Mouse (Mus musculus): Measurements from ENCODE around the gene Arhgef16. TPM values are rescaled to one million over a fixed set of nuclear protein-coding genes. Genes with fewer than 3 reads are reported as not detected.

The Arhgef16 gene
- 0.18 and 0.32 TPM in 2 replicates for polyA plus RNA-seq (2015; fragmentation: Nextera tagmentation; extraction: Ambion mirVana)

DNA sequence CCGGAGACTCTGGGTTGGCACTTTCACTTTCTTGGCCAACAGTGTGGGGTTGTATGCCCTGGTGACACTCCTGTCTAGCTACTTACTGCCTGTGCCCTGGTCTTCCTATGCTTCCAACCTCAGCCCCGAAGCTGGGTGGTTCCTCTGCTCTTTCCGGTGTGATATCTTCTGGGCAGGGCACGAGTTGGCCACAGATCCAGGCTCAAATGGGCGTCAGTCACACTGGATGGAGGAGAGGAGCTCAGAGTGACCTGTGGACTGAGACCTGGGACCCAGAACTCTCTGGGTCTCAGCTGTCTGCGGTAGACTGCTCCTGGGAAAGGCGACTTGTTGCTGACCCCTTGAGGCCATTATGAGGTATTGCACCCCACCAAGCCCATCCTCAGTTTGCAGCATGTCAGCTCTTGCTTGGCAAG is at the start of gene Arhgef16:
TSS of gene Arhgef16 (minus strand) at position 211 of the 416 bp plus-strand sequence.
- H3K27me3 ChIP-seq, result peaks cover 47% of the 10 kb centered on the region
- no peak within 1 kb of the TSS for H3K9ac ChIP-seq (replicated peaks)
- H3K27ac ChIP-seq, result no peak within 1 kb of the TSS
- no peaks in the 10 kb centered on the region for H3K36me3 ChIP-seq
- H3K9me3 ChIP-seq, result no peaks in the 10 kb centered on the region
- no peak within 1 kb of the TSS for H3K4me3 ChIP-seq (replicated peaks)
- H3K4me2 ChIP-seq (replicated peaks), result no peak within 1 kb of the TSS
- peaks cover 10% of the 10 kb centered on the region for H3K4me1 ChIP-seq (replicated peaks)
- peak; percentile 70 for ATAC-seq
- 24% methylated on average over 7 of the region's 7 CpGs for WGBS

- H3K9ac ChIP-seq (replicated peaks), result no peak overlapping the region
- no peak overlapping the region for H3K4me3 ChIP-seq (replicated peaks)
- peaks cover 8% of the 10 kb centered on the region; the same call in 1 of the 2 replicates for H3K27me3 ChIP-seq
- H3K4me1 ChIP-seq (replicated peaks), result peaks cover 28% of the 10 kb centered on the region
- H3K36me3 ChIP-seq, result no peaks in the 10 kb centered on the region
- no peaks in the 10 kb centered on the region for H3K9me3 ChIP-seq
- no peak overlapping the region for H3K4me2 ChIP-seq (replicated peaks)
- WGBS, result 71% methylated on average over 11 of the region's 11 CpGs
- no peak overlapping the region for H3K27ac ChIP-seq
- no peak for ATAC-seq
These were observed 46.8 kb upstream of the Arhgef16 start for GRCm38 (mm10) chr4:154348197-154348786.

GRCm38 (mm10) chr4:154346731-154347522 is 45.5 kb upstream of the Arhgef16 start:
- Histone ChIP-seq H3K27ac (no peak overlapping the region), H3K4me2 (replicated peaks) (no peak overlapping the region), H3K9me3 (no peaks in the 10 kb centered on the region), H3K4me3 (replicated peaks) (no peak overlapping the region), H3K9ac (replicated peaks) (no peak overlapping the region), H3K27me3 (peaks cover 8% of the 10 kb centered on the region; the same call in 1 of the 2 replicates), H3K4me1 (replicated peaks) (peaks cover 28% of the 10 kb centered on the region), H3K36me3 (peaks cover 5% of the 10 kb centered on the region)
- ATAC-seq, result peak; percentile 19; the same call in 1 of the 2 replicates
- 29% methylated on average over 19 of the region's 19 CpGs for WGBS

GRCm38 (mm10) chr4:154336650-154337049 is 35.2 kb upstream of the Arhgef16 start:
- peaks cover 30% of the 10 kb centered on the region for H3K4me1 ChIP-seq (replicated peaks)
- H3K36me3 ChIP-seq, result 0 out of 2 replicates have a peak, but pooled peaks cover under 1% of the 10 kb centered on the region
- H3K27me3 ChIP-seq, result peaks cover 15% of the 10 kb centered on the region; the same call in 1 of the 2 replicates
- ATAC-seq, result no peak
- H3K4me3 ChIP-seq (replicated peaks), result no peak overlapping the region
- H3K9ac ChIP-seq (replicated peaks), result peak overlapping the region; percentile 14; the same call in 1 of the 2 replicates
- WGBS, result 12% methylated on average over 10 of the region's 10 CpGs
- H3K9me3 ChIP-seq, result no peaks in the 10 kb centered on the region
- no peak overlapping the region for H3K27ac ChIP-seq
- no peak overlapping the region for H3K4me2 ChIP-seq (replicated peaks)

GRCm38 (mm10) chr4:154335761-154336160 is 34.3 kb upstream of the Arhgef16 start, which contains the start of gene B230104I21Rik:
Gene B230104I21Rik (plus strand): TSS chr4:154336127.
- 35% methylated on average over 12 of the region's 12 CpGs for WGBS
- peak within 1 kb of the TSS; percentile 39; the same call in 1 of the 2 replicates for H3K9ac ChIP-seq (replicated peaks)

DNA sequence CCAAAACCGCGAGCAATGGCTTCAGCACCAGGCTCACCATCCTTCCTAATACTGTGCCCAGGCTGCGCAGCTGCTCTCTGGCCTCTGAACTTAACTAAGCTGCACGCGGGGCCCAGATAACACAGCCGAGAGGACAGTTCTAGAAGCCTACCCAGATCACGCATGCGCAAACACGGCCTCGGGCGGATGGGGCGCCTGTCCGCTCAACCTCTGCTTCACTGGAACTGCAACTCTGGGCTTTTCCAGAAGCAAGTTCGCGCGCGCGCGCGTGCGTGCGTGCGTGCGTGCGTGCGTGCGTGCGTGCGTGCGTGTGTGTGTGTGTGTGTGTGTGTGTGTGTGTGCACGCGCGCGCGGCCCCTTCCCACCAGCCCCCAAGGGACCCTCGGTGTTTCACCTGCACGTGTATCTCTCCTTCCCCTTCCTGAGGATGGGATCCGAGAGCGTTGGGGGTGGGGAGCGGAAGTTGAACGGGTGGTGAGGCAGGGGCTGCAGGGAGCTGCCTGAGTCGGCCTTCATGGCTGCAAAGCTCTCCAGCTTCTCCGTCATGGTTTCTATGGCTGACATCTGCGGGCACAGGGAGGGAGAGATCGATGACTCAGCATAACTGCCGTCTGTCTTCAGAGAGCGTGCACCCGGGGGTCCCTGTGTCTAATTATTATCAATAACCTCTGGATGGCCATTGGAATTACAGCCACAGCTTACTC is 33.4 kb upstream of the Arhgef16 start:
- Histone ChIP-seq H3K27me3 (peaks cover 22% of the 10 kb centered on the region; the same call in 1 of the 2 replicates), H3K36me3 (no peaks in the 10 kb centered on the region), H3K27ac (no peak overlapping the region), H3K4me2 (replicated peaks) (peak overlapping the region; percentile 43), H3K4me3 (replicated peaks) (peak overlapping the region; percentile 15), H3K9me3 (no peaks in the 10 kb centered on the region), H3K9ac (replicated peaks) (0 out of 2 replicates have a peak overlapping the region, but pooled peaks have one; percentile 39), H3K4me1 (replicated peaks) (peaks cover 38% of the 10 kb centered on the region)
- 49% methylated on average over 46 of the region's 48 CpGs for WGBS
- no peak for ATAC-seq

More at GRCm38 (mm10) chr4:154335761-154336160, 34.3 kb upstream of the Arhgef16 start, which contains the start of gene B230104I21Rik:
- Histone ChIP-seq H3K27ac (0 out of 2 replicates have a peak within 1 kb of the TSS, but pooled peaks have one; percentile 9), H3K4me2 (replicated peaks) (peak within 1 kb of the TSS; percentile 43), H3K27me3 (peaks cover 15% of the 10 kb centered on the region; the same call in 1 of the 2 replicates), H3K36me3 (no peaks in the 10 kb centered on the region), H3K4me1 (replicated peaks) (peaks cover 38% of the 10 kb centered on the region), H3K4me3 (replicated peaks) (peak within 1 kb of the TSS; percentile 15), H3K9me3 (no peaks in the 10 kb centered on the region)
- ATAC-seq, result peak; percentile 60

DNA sequence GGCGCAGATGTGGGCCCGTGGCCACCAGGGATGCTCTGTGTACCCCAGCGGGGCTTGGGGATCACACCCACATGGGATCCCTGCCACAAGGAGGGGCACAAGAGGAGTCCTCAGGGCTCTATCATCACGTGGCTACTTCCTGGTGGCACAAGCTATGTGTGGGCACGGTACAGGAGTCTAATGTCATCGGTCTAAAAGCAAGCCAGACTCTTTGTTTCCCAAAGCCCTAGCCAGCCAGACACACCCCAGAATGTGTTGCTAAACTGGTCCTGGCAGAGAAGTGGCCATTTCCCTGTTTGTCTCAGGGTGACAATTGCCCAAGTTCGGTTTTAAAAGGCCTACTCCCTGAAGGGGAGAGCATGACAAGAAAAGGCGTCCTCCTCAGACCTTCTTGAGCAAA is 31.8 kb upstream of the Arhgef16 start:
- H3K9ac ChIP-seq (replicated peaks), result no peak overlapping the region
- no peak overlapping the region for H3K4me3 ChIP-seq (replicated peaks)
- peaks cover 44% of the 10 kb centered on the region for H3K4me1 ChIP-seq (replicated peaks)
- 78% methylated on average over 8 of the region's 8 CpGs for WGBS
- H3K27me3 ChIP-seq, result peaks cover 19% of the 10 kb centered on the region; the same call in 1 of the 2 replicates
- H3K36me3 ChIP-seq, result no peaks in the 10 kb centered on the region
- ATAC-seq, result no peak
- H3K9me3 ChIP-seq, result no peaks in the 10 kb centered on the region
- H3K4me2 ChIP-seq (replicated peaks), result no peak overlapping the region
- H3K27ac ChIP-seq, result no peak overlapping the region

DNA sequence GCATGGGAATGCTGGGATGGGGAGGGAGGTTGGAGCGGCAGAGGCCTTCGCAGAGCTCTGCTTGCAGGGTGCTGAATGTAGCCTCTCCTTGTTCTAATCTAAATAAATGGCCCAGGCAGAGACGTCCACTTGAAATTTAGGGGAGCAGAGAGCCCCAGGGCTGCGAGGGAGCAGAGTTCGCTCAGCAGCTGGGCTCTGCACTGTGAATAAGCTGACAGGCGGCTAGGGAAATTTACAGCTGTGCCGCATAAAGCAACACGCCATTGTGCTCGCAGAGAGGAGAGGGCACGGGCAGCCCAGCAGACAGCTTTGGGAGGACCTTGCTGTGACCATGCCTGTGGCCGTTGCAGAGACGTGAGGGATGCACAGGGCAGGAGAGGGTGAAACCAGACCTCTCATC is 29.8 kb upstream of the Arhgef16 start:
- Histone ChIP-seq H3K27me3 (peaks cover 30% of the 10 kb centered on the region; the same call in 1 of the 2 replicates), H3K4me1 (replicated peaks) (peaks cover 34% of the 10 kb centered on the region), H3K9ac (replicated peaks) (no peak overlapping the region; the same call in 1 of the 2 replicates), H3K36me3 (no peaks in the 10 kb centered on the region), H3K4me2 (replicated peaks) (no peak overlapping the region), H3K9me3 (no peaks in the 10 kb centered on the region), H3K27ac (no peak overlapping the region), H3K4me3 (replicated peaks) (no peak overlapping the region)
- 39% methylated on average over 12 of the region's 12 CpGs for WGBS
- no peak for ATAC-seq

GRCm38 (mm10) chr4:154330001-154330400 is 28.5 kb upstream of the Arhgef16 start:
- no peaks in the 10 kb centered on the region for H3K36me3 ChIP-seq
- H3K4me1 ChIP-seq (replicated peaks), result peaks cover 22% of the 10 kb centered on the region
- no peak overlapping the region for H3K9ac ChIP-seq (replicated peaks)
- no peaks in the 10 kb centered on the region for H3K9me3 ChIP-seq
- no peak overlapping the region for H3K4me3 ChIP-seq (replicated peaks)
- 91% methylated on average over 7 of the region's 7 CpGs for WGBS
- no peak overlapping the region for H3K27ac ChIP-seq
- ATAC-seq, result no peak
- H3K4me2 ChIP-seq (replicated peaks), result no peak overlapping the region
- H3K27me3 ChIP-seq, result peaks cover 30% of the 10 kb centered on the region; the same call in 1 of the 2 replicates

DNA sequence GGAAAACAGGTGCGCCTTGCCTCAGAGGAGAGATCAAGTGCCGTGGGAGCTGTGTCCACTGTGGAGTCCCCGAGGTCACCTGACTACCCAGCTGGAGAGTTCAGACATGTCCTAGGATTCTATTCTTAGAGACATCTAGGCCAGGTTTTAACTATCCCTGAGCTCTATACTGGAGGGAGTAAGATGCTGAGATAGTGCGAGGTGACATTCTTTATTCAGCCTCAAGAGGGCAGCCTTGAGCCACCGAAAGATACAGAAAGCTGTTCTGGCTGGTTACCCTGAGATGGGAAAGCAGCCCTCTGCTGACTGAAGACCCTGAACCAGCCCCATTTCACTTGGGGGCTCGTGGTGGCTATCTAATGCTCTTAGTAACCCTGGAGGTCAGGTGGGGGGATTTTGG is 27.4 kb upstream of the Arhgef16 start:
- Histone ChIP-seq H3K4me1 (replicated peaks) (peaks cover 16% of the 10 kb centered on the region), H3K27ac (no peak overlapping the region), H3K9me3 (no peaks in the 10 kb centered on the region), H3K9ac (replicated peaks) (no peak overlapping the region), H3K36me3 (no peaks in the 10 kb centered on the region), H3K27me3 (peaks cover 28% of the 10 kb centered on the region; the same call in 1 of the 2 replicates), H3K4me3 (replicated peaks) (no peak overlapping the region), H3K4me2 (replicated peaks) (peak overlapping the region; percentile 28)
- ATAC-seq, result peak; percentile 59
- 6% methylated on average over 6 of the region's 6 CpGs for WGBS

GRCm38 (mm10) chr4:154328431-154328830 is 27.0 kb upstream of the Arhgef16 start:
- Histone ChIP-seq H3K9ac (replicated peaks) (no peak overlapping the region), H3K36me3 (no peaks in the 10 kb centered on the region), H3K4me1 (replicated peaks) (peaks cover 16% of the 10 kb centered on the region), H3K9me3 (no peaks in the 10 kb centered on the region), H3K4me2 (replicated peaks) (peak overlapping the region; percentile 28), H3K27me3 (peaks cover 28% of the 10 kb centered on the region; the same call in 1 of the 2 replicates), H3K4me3 (replicated peaks) (no peak overlapping the region), H3K27ac (no peak overlapping the region)
- ATAC-seq, result peak; percentile 5; the same call in 1 of the 2 replicates
- 7% methylated on average over 15 of the region's 20 CpGs for WGBS
